Mouse (Mus musculus): ENCODE data around the gene Imp3. TPM values are rescaled to one million over a fixed set of nuclear protein-coding genes. Genes with fewer than 3 reads are reported as not detected.
A peak's percentile ranks its signal among the peaks of the same experiment; 100 is the strongest.
"Not testable (repeated sequence)": the region's sequence is repeated elsewhere in the genome, so short reads cannot be mapped to it uniquely, and the experiment has no call there.

The Imp3 gene
- polyA plus RNA-seq, 1 experiment from 2014 or later, result 66.3 TPM

- DNase-seq (ENCODE audit: low spot score), result no peak
- no peaks in the 10 kb centered on the region for H3K36me3 ChIP-seq (replicated peaks)
These were observed 36.1 kb upstream of the Imp3 start for GRCm38 (mm10) chr9:56901187-56901586.

GRCm38 (mm10) chr9:56903662-56904061 is 33.6 kb upstream of the Imp3 start:
- Histone ChIP-seq H3K9me3 (no peaks in the 10 kb centered on the region), H3K4me3 (no peak overlapping the region), H3K4me1 (peaks cover 24% of the 10 kb centered on the region), H3K27ac (replicated peaks) (no peak overlapping the region), H3K36me3 (replicated peaks) (no peaks in the 10 kb centered on the region), H3K27me3 (replicated peaks; ENCODE audit: low read depth, poor library complexity, severe bottlenecking) (no peaks in the 10 kb centered on the region)
- WGBS, result 87% methylated on average over 3 of the region's 3 CpGs
- no peak for DNase-seq (ENCODE audit: low spot score)

More at GRCm38 (mm10) chr9:56901187-56901586, 36.1 kb upstream of the Imp3 start:
- Histone ChIP-seq H3K27ac (replicated peaks) (no peak overlapping the region), H3K4me3 (no peak overlapping the region), H3K4me1 (peaks cover 28% of the 10 kb centered on the region), H3K9me3 (no peaks in the 10 kb centered on the region), H3K27me3 (replicated peaks; ENCODE audit: low read depth, poor library complexity, severe bottlenecking) (no peaks in the 10 kb centered on the region)
- 60% methylated on average over 8 of the region's 8 CpGs for whole genome bisulfite sequencing

GRCm38 (mm10) chr9:56907549-56907948 is 29.7 kb upstream of the Imp3 start:
- DNase-seq (ENCODE audit: low spot score), result no peak
- Histone ChIP-seq H3K36me3 (replicated peaks) (no peaks in the 10 kb centered on the region), H3K9me3 (no peaks in the 10 kb centered on the region), H3K27me3 (replicated peaks; ENCODE audit: low read depth, poor library complexity, severe bottlenecking) (no peaks in the 10 kb centered on the region), H3K4me3 (no peak overlapping the region), H3K4me1 (no peaks in the 10 kb centered on the region), H3K27ac (replicated peaks) (no peak overlapping the region)
- 83% methylated on average over 9 of the region's 9 CpGs for WGBS

GRCm38 (mm10) chr9:56909991-56910390 is 27.3 kb upstream of the Imp3 start:
- DNase-seq (ENCODE audit: low spot score); H3K4me1 ChIP-seq; H3K27me3 ChIP-seq (replicated peaks; ENCODE audit: low read depth, poor library complexity, severe bottlenecking); H3K27ac ChIP-seq (replicated peaks); H3K9me3 ChIP-seq; H3K4me3 ChIP-seq: not testable (repeated sequence)
- H3K36me3 ChIP-seq (replicated peaks), result peaks cover 11% of the 10 kb centered on the region
- 46% methylated on average over 4 of the region's 4 CpGs for WGBS

GRCm38 (mm10) chr9:56911017-56911416 is 26.3 kb upstream of the Imp3 start:
- Histone ChIP-seq H3K4me1 (no peaks in the 10 kb centered on the region), H3K36me3 (replicated peaks) (peaks cover 21% of the 10 kb centered on the region), H3K27ac (replicated peaks) (no peak overlapping the region), H3K9me3 (no peaks in the 10 kb centered on the region), H3K4me3 (no peak overlapping the region), H3K27me3 (replicated peaks; ENCODE audit: low read depth, poor library complexity, severe bottlenecking) (no peaks in the 10 kb centered on the region)
- no peak for DNase-seq (ENCODE audit: low spot score)
- 52% methylated on average over 1 of the region's 1 CpGs for WGBS

- WGBS, result 91% methylated on average over 9 of the region's 9 CpGs
- no peak overlapping the region for H3K27ac ChIP-seq (replicated peaks)
- no peaks in the 10 kb centered on the region for H3K9me3 ChIP-seq
- DNase-seq (ENCODE audit: low spot score), result no peak
- H3K36me3 ChIP-seq (replicated peaks), result peaks cover 51% of the 10 kb centered on the region
- peaks cover 5% of the 10 kb centered on the region; the same call in 1 of the 2 replicates for H3K4me1 ChIP-seq
- H3K4me3 ChIP-seq, result no peak overlapping the region
- no peaks in the 10 kb centered on the region for H3K27me3 ChIP-seq (replicated peaks; ENCODE audit: low read depth, poor library complexity, severe bottlenecking)
These were observed 23.3 kb upstream of the Imp3 start for GRCm38 (mm10) chr9:56913991-56914390.

- Histone ChIP-seq H3K27me3 (replicated peaks; ENCODE audit: low read depth, poor library complexity, severe bottlenecking) (no peaks in the 10 kb centered on the region), H3K9me3 (no peaks in the 10 kb centered on the region), H3K4me3 (no peak overlapping the region), H3K27ac (replicated peaks) (no peak overlapping the region), H3K4me1 (peaks cover 5% of the 10 kb centered on the region; the same call in 1 of the 2 replicates), H3K36me3 (replicated peaks) (peaks cover 62% of the 10 kb centered on the region)
- no peak for DNase-seq (ENCODE audit: low spot score)
- whole genome bisulfite sequencing, result 63% methylated on average over 1 of the region's 1 CpGs
These were observed 22.2 kb upstream of the Imp3 start for GRCm38 (mm10) chr9:56915116-56915515.

GRCm38 (mm10) chr9:56915695-56916410 is 21.4 kb upstream of the Imp3 start:
- Histone ChIP-seq H3K27me3 (replicated peaks; ENCODE audit: low read depth, poor library complexity, severe bottlenecking) (no peaks in the 10 kb centered on the region), H3K4me3 (no peak overlapping the region), H3K27ac (replicated peaks) (no peak overlapping the region), H3K36me3 (replicated peaks) (peaks cover 70% of the 10 kb centered on the region), H3K9me3 (no peaks in the 10 kb centered on the region), H3K4me1 (peaks cover 5% of the 10 kb centered on the region; the same call in 1 of the 2 replicates)
- DNase-seq (ENCODE audit: low spot score), result no peak
- 80% methylated on average over 5 of the region's 5 CpGs for WGBS

- Histone ChIP-seq H3K4me3 (no peak overlapping the region), H3K4me1 (peaks cover 5% of the 10 kb centered on the region; the same call in 1 of the 2 replicates), H3K27me3 (replicated peaks; ENCODE audit: low read depth, poor library complexity, severe bottlenecking) (no peaks in the 10 kb centered on the region), H3K27ac (replicated peaks) (no peak overlapping the region; the same call in 1 of the 2 replicates), H3K36me3 (replicated peaks) (peaks cover 82% of the 10 kb centered on the region), H3K9me3 (peaks cover 3% of the 10 kb centered on the region; the same call in 1 of the 2 replicates)
- DNase-seq (ENCODE audit: low spot score), result no peak
- WGBS, result 64% methylated on average over 2 of the region's 2 CpGs
These were observed 20.1 kb upstream of the Imp3 start for GRCm38 (mm10) chr9:56917131-56917530.

GRCm38 (mm10) chr9:56918466-56918865 is 18.8 kb upstream of the Imp3 start:
- DNase-seq (ENCODE audit: low spot score), result no peak
- peaks cover 96% of the 10 kb centered on the region for H3K36me3 ChIP-seq (replicated peaks)
- H3K4me3 ChIP-seq, result no peak overlapping the region
- peaks cover 3% of the 10 kb centered on the region; the same call in 1 of the 2 replicates for H3K9me3 ChIP-seq
- peaks cover 14% of the 10 kb centered on the region for H3K4me1 ChIP-seq
- 92% methylated on average over 13 of the region's 13 CpGs for WGBS
- no peak overlapping the region for H3K27ac ChIP-seq (replicated peaks)
- H3K27me3 ChIP-seq (replicated peaks; ENCODE audit: low read depth, poor library complexity, severe bottlenecking), result no peaks in the 10 kb centered on the region

- peaks cover 52% of the 10 kb centered on the region for H3K4me1 ChIP-seq
- no peak overlapping the region for H3K27ac ChIP-seq (replicated peaks)
- 92% methylated on average over 4 of the region's 4 CpGs for WGBS
- peaks cover 3% of the 10 kb centered on the region; the same call in 1 of the 2 replicates for H3K9me3 ChIP-seq
- H3K36me3 ChIP-seq (replicated peaks), result peaks cover 85% of the 10 kb centered on the region
- peak overlapping the region; percentile 78; the same call in 1 of the 2 replicates for H3K4me3 ChIP-seq
- DNase-seq (ENCODE audit: low spot score), result no peak
- H3K27me3 ChIP-seq (replicated peaks; ENCODE audit: low read depth, poor library complexity, severe bottlenecking), result no peaks in the 10 kb centered on the region
These were observed 14.5 kb upstream of the Imp3 start for GRCm38 (mm10) chr9:56922746-56923145.

- Histone ChIP-seq H3K4me3 (peak overlapping the region; percentile 78), H3K27ac (replicated peaks) (no peak overlapping the region; the same call in 1 of the 2 replicates), H3K9me3 (peaks cover 3% of the 10 kb centered on the region; the same call in 1 of the 2 replicates), H3K36me3 (replicated peaks) (peaks cover 72% of the 10 kb centered on the region), H3K4me1 (peaks cover 59% of the 10 kb centered on the region), H3K27me3 (replicated peaks; ENCODE audit: low read depth, poor library complexity, severe bottlenecking) (no peaks in the 10 kb centered on the region)
- 67% methylated on average over 8 of the region's 8 CpGs for WGBS
- no peak for DNase-seq (ENCODE audit: low spot score)
These were observed 13.2 kb upstream of the Imp3 start for GRCm38 (mm10) chr9:56923841-56924650.
